Mouse (Mus musculus) G1E (cell line): Measurements from ENCODE around the gene Arhgap6. TPM values are rescaled to one million over a fixed set of nuclear protein-coding genes. Genes with fewer than 3 reads are reported as not detected.

Source experiments
- ATAC-seq: 2 replicates; pipeline ENCODE4 v1.8.0; 2016; ENCODE audit warnings: mild to moderate bottlenecking; ENCODE audit not compliant: insufficient number of reproducible peaks, poor library complexity, low FRiP score, severe bottlenecking; ENCODE audit errors: extremely low read depth
- DNase-seq: peaks from one replicate; pipeline ENCODE4 v3.0.0; 2012; ENCODE audit warnings: low spot score
- H3K27me3 ChIP-seq: 2 replicates; pipeline ENCODE4 v1.6.1; 2012; ENCODE audit warnings: mild to moderate bottlenecking, low read length, inconsistent platforms; ENCODE audit not compliant: insufficient read depth
- H3K36me3 ChIP-seq: replicated peaks from 2 replicates; pipeline ENCODE3; 2012; ENCODE audit warnings: mild to moderate bottlenecking, inconsistent platforms
- H3K4me1 ChIP-seq: 2 replicates; pipeline ENCODE4 v1.6.1; 2012; ENCODE audit warnings: low read depth, low read length, inconsistent platforms, mixed read lengths; ENCODE audit not compliant: insufficient read depth
- H3K4me3 ChIP-seq: 2 replicates; pipeline ENCODE4 v1.5.1; 2012; ENCODE audit warnings: low read depth, mild to moderate bottlenecking, inconsistent platforms, low read length, moderate library complexity, mixed read lengths
- H3K9me3 ChIP-seq: replicated peaks from 2 replicates; pipeline ENCODE4 v1.6.1; 2012; ENCODE audit warnings: inconsistent platforms
- CTCF ChIP-seq: IDR thresholded peaks from 2 replicates; pipeline ENCODE4 v1.5.1; 2012; ENCODE audit warnings: low read depth, low read length, inconsistent platforms, mixed read lengths
- GATA1 ChIP-seq: IDR thresholded peaks from 2 replicates; pipeline ENCODE4 v1.6.1; 2012; ENCODE audit warnings: borderline replicate concordance, low read length, inconsistent platforms, mixed read lengths
- GATA2 ChIP-seq: IDR thresholded peaks from 2 replicates; pipeline ENCODE4 v1.6.1; 2012; ENCODE audit warnings: low read depth, low read length, inconsistent platforms, borderline replicate concordance
- POLR2AphosphoS5 ChIP-seq: IDR thresholded peaks from 2 replicates; pipeline ENCODE4 v1.6.1; 2012; ENCODE audit warnings: low read depth, low read length, inconsistent platforms; ENCODE audit not compliant: insufficient replicate concordance
- TAL1 ChIP-seq: conservative IDR thresholded peaks from 2 replicates; pipeline ENCODE4 v1.6.1; 2012; ENCODE audit warnings: low read depth, low read length, inconsistent platforms, mixed read lengths
- polyA plus RNA-seq: library from polyadenylated mRNA; stranded (reverse); fragments of >175 nt; gene quantifications from 2 replicates; pipeline ENCODE4 v1.2.3, GENCODE M21; 2012
- total RNA-seq, 2 experiments: library from RNA; stranded (forward) in 1 of 2; stranded (reverse) in 1 of 2; fragments of 200-1000 nt in 1 of 2; fragments of >200 nt in 1 of 2; fragmentation: Nextera tagmentation in 1 of 2; gene quantifications; 2 replicates each; pipeline ENCODE4 v1.2.3; 2014 to 2017

The Arhgap6 gene
- total and polyA plus RNA-seq, 3 experiments: 25.8 to 75.3 (median 54.9) TPM

- TF ChIP-seq GATA2 (no peak), POLR2AphosphoS5 (no peak), CTCF (no peak), GATA1 (no peak), TAL1 (no peak)
- H3K36me3 ChIP-seq: no peaks in the 10 kb centered on the region
- ATAC-seq (no peak), DNase-seq (no peak)
- H3K4me3 ChIP-seq: no peak overlapping the region
- no peaks in the 10 kb centered on the region for H3K9me3 ChIP-seq
- H3K4me1 ChIP-seq: no peaks in the 10 kb centered on the region
- H3K27me3 ChIP-seq: no peaks in the 10 kb centered on the region
Observed at GRCm38 (mm10) chrX:168943217-168943616, 148.3 kb downstream of the Arhgap6 start.

- no peak for ATAC-seq
- Histone ChIP-seq H3K4me3 (no peak overlapping the region), H3K36me3 (no peaks in the 10 kb centered on the region)
Observed at GRCm38 (mm10) chrX:168975444-168975843, 180.5 kb downstream of the Arhgap6 start.

GRCm38 (mm10) chrX:168977776-168978175, 182.9 kb downstream of the Arhgap6 start:
- H3K9me3 ChIP-seq: no peaks in the 10 kb centered on the region
- no peak overlapping the region for H3K4me3 ChIP-seq
- no peaks in the 10 kb centered on the region for H3K27me3 ChIP-seq
- H3K4me1 ChIP-seq: no peaks in the 10 kb centered on the region
- ATAC-seq: no peak
- no peak for TF ChIP-seq TAL1
- no peak for TF ChIP-seq CTCF
- no peak for TF ChIP-seq GATA1
- no peak for TF ChIP-seq POLR2AphosphoS5
- no peak for TF ChIP-seq GATA2
- no peaks in the 10 kb centered on the region for H3K36me3 ChIP-seq
- DNase-seq: no peak

More at GRCm38 (mm10) chrX:168975444-168975843, 180.5 kb downstream of the Arhgap6 start:
- Histone ChIP-seq H3K9me3 (no peaks in the 10 kb centered on the region), H3K4me1 (no peaks in the 10 kb centered on the region), H3K27me3 (no peaks in the 10 kb centered on the region)
- no peak for DNase-seq
- TF ChIP-seq GATA1: no peak
- no peak for TF ChIP-seq CTCF
- no peak for TF ChIP-seq TAL1
- TF ChIP-seq GATA2: no peak
- no peak for TF ChIP-seq POLR2AphosphoS5

GRCm38 (mm10) chrX:168980370-168980769, 185.5 kb downstream of the Arhgap6 start:
- no peaks in the 10 kb centered on the region for H3K4me1 ChIP-seq
- no peak for DNase-seq
- ATAC-seq: no peak
- TF ChIP-seq TAL1 (no peak), GATA1 (no peak), CTCF (no peak), GATA2 (no peak), POLR2AphosphoS5 (no peak)
- no peaks in the 10 kb centered on the region for H3K9me3 ChIP-seq
- H3K4me3 ChIP-seq: no peak overlapping the region
- no peaks in the 10 kb centered on the region for H3K36me3 ChIP-seq
- no peaks in the 10 kb centered on the region; the same call in 1 of the 2 replicates for H3K27me3 ChIP-seq

GRCm38 (mm10) chrX:169007066-169007465, 212.2 kb downstream of the Arhgap6 start:
- TF ChIP-seq CTCF (no peak), TAL1 (no peak), POLR2AphosphoS5 (no peak), GATA1 (no peak), GATA2 (no peak)

GRCm38 (mm10) chrX:169012701-169013100, 217.8 kb downstream of the Arhgap6 start:
- TF ChIP-seq POLR2AphosphoS5 (no peak), TAL1 (no peak), GATA1 (no peak), CTCF (no peak), GATA2 (no peak)
- H3K27me3 ChIP-seq: no peaks in the 10 kb centered on the region; the same call in 1 of the 2 replicates
- DNase-seq: no peak
- no peaks in the 10 kb centered on the region for H3K36me3 ChIP-seq
- H3K9me3 ChIP-seq: no peaks in the 10 kb centered on the region
- no peaks in the 10 kb centered on the region for H3K4me1 ChIP-seq
- no peak overlapping the region for H3K4me3 ChIP-seq
- no peak for ATAC-seq

More at GRCm38 (mm10) chrX:169007066-169007465, 212.2 kb downstream of the Arhgap6 start:
- ATAC-seq: no peak
- H3K4me1 ChIP-seq: no peaks in the 10 kb centered on the region
- DNase-seq: no peak
- no peaks in the 10 kb centered on the region for H3K9me3 ChIP-seq
- H3K36me3 ChIP-seq: no peaks in the 10 kb centered on the region
- no peak overlapping the region for H3K4me3 ChIP-seq
- no peaks in the 10 kb centered on the region for H3K27me3 ChIP-seq

- no peak for DNase-seq
- peaks cover 6% of the 10 kb centered on the region; the same call in 1 of the 2 replicates for H3K4me1 ChIP-seq
- no peaks in the 10 kb centered on the region for H3K9me3 ChIP-seq
- H3K36me3 ChIP-seq: no peaks in the 10 kb centered on the region
- ATAC-seq: no peak
- H3K4me3 ChIP-seq: no peak overlapping the region
- no peaks in the 10 kb centered on the region for H3K27me3 ChIP-seq
- no peak for TF ChIP-seq GATA2
- TF ChIP-seq CTCF: no peak
- TF ChIP-seq POLR2AphosphoS5: no peak
Observed at GRCm38 (mm10) chrX:169034390-169034789, 239.5 kb downstream of the Arhgap6 start.
